Mouse (Mus musculus): ENCODE measurements around the gene Vps37b. TPM values are rescaled to one million over a fixed set of nuclear protein-coding genes. Genes with fewer than 3 reads are reported as not detected.

The Vps37b gene
- total RNA-seq, 2 experiments from 2014 or later, result 5.7 to 6.6 TPM

GRCm38 (mm10) chr5:124046741-124047401 lies 14.8 kb upstream of the Vps37b start:
- no peak for DNase-seq (ENCODE audit: low spot score)

- DNase-seq (ENCODE audit: low spot score), result no peak
Measured at GRCm38 (mm10) chr5:124045453-124046010, 13.5 kb upstream of the Vps37b start.

GRCm38 (mm10) chr5:124043999-124044398 lies 11.9 kb upstream of the Vps37b start:
- no peak for DNase-seq (ENCODE audit: low spot score)

- DNase-seq (ENCODE audit: low spot score), result no peak
Measured at GRCm38 (mm10) chr5:124043212-124043978, 11.3 kb upstream of the Vps37b start.

- no peak for DNase-seq (ENCODE audit: low spot score)
Measured at GRCm38 (mm10) chr5:124041097-124041496, 9.0 kb upstream of the Vps37b start.

- DNase-seq (ENCODE audit: low spot score), result no peak
Measured at GRCm38 (mm10) chr5:124039602-124040001, 7.5 kb upstream of the Vps37b start.

- no peak for DNase-seq (ENCODE audit: low spot score)
Measured at GRCm38 (mm10) chr5:124036836-124037235, 4.8 kb upstream of the Vps37b start.

GRCm38 (mm10) chr5:124036341-124036740 lies 4.3 kb upstream of the Vps37b start:
- no peak for DNase-seq (ENCODE audit: low spot score)

GRCm38 (mm10) chr5:124035806-124036205 lies 3.7 kb upstream of the Vps37b start:
- no peak for DNase-seq (ENCODE audit: low spot score)

- DNase-seq (ENCODE audit: low spot score), result no peak
Measured at GRCm38 (mm10) chr5:124035406-124035805, 3.3 kb upstream of the Vps37b start.

GRCm38 (mm10) chr5:124034471-124034870 lies 2.4 kb upstream of the Vps37b start:
- DNase-seq (ENCODE audit: low spot score), result no peak

- DNase-seq (ENCODE audit: low spot score), result no peak
Measured at GRCm38 (mm10) chr5:124031068-124031955, 758 bp downstream of the Vps37b start.

GRCm38 (mm10) chr5:124030386-124031067 lies 1.5 kb downstream of the Vps37b start:
- DNase-seq (ENCODE audit: low spot score), result no peak

- DNase-seq (ENCODE audit: low spot score), result no peak
Measured at GRCm38 (mm10) chr5:124029220-124030035, 2.6 kb downstream of the Vps37b start.

- DNase-seq (ENCODE audit: low spot score), result no peak
Measured at GRCm38 (mm10) chr5:124028680-124029079, 3.4 kb downstream of the Vps37b start.

- no peak for DNase-seq (ENCODE audit: low spot score)
Measured at GRCm38 (mm10) chr5:124027702-124028470, 4.2 kb downstream of the Vps37b start.

- DNase-seq (ENCODE audit: low spot score), result no peak
Measured at GRCm38 (mm10) chr5:124026568-124026967, 5.5 kb downstream of the Vps37b start.

- DNase-seq (ENCODE audit: low spot score), result no peak
Measured at GRCm38 (mm10) chr5:124025587-124026441, 6.3 kb downstream of the Vps37b start.

Data from gastrocnemius, adult 18-20 months (tissue).